Mouse (Mus musculus): ENCODE results near the gene Klk15. TPM values are rescaled to one million over a fixed set of nuclear protein-coding genes. Genes with fewer than 3 reads are reported as not detected.
"Not testable (repeated sequence)": the region's sequence is repeated elsewhere in the genome, so short reads cannot be mapped to it uniquely, and the experiment has no call there.

Klk15 gene
- not detected for total RNA-seq (2022)

GRCm38 (mm10) chr7:43933440-43933839 lies at the start of gene Klk15:
Klk15 (plus strand) TSS chr7:43933740.
- DNase-seq (ENCODE audit: low spot score): no peak

GRCm38 (mm10) chr7:43891365-43891764 lies 42.2 kb upstream of the Klk15 start:
- no peak for DNase-seq (ENCODE audit: low spot score)

GRCm38 (mm10) chr7:43891788-43892187 lies 41.8 kb upstream of the Klk15 start:
- DNase-seq (ENCODE audit: low spot score): no peak

GRCm38 (mm10) chr7:43894836-43895235 lies 38.7 kb upstream of the Klk15 start:
- peak; percentile 87 for DNase-seq (ENCODE audit: low spot score)

GRCm38 (mm10) chr7:43914821-43915220 lies 18.7 kb upstream of the Klk15 start:
- no peak for DNase-seq (ENCODE audit: low spot score)

- DNase-seq (ENCODE audit: low spot score): no peak
Measured at GRCm38 (mm10) chr7:43918426-43918825, 15.1 kb upstream of the Klk15 start.

GRCm38 (mm10) chr7:43918871-43919270 lies 14.7 kb upstream of the Klk15 start:
- no peak for DNase-seq (ENCODE audit: low spot score)

- peak; percentile 45 for DNase-seq (ENCODE audit: low spot score)
Measured at GRCm38 (mm10) chr7:43919559-43920451, 13.7 kb upstream of the Klk15 start.

GRCm38 (mm10) chr7:43920582-43920981 lies 13.0 kb upstream of the Klk15 start:
- DNase-seq (ENCODE audit: low spot score): no peak

- no peak for DNase-seq (ENCODE audit: low spot score)
Measured at GRCm38 (mm10) chr7:43921087-43921486, 12.5 kb upstream of the Klk15 start.

GRCm38 (mm10) chr7:43921941-43922340 lies 11.6 kb upstream of the Klk15 start:
- no peak for DNase-seq (ENCODE audit: low spot score)

GRCm38 (mm10) chr7:43925985-43926384 lies 7.6 kb upstream of the Klk15 start:
- no peak for DNase-seq (ENCODE audit: low spot score)

- DNase-seq (ENCODE audit: low spot score): no peak
Measured at GRCm38 (mm10) chr7:43928521-43928920, 5.0 kb upstream of the Klk15 start.

- DNase-seq (ENCODE audit: low spot score): no peak
Measured at GRCm38 (mm10) chr7:43932337-43932736, 1.2 kb upstream of the Klk15 start.

GRCm38 (mm10) chr7:43934747-43935146 lies 1.2 kb downstream of the Klk15 start:
- no peak for DNase-seq (ENCODE audit: low spot score)

GRCm38 (mm10) chr7:43936551-43936950 lies 3.0 kb downstream of the Klk15 start:
- DNase-seq (ENCODE audit: low spot score): no peak

GRCm38 (mm10) chr7:43942293-43942692 lies 8.8 kb downstream of the Klk15 start:
- DNase-seq (ENCODE audit: low spot score): not testable (repeated sequence)

- no peak for DNase-seq (ENCODE audit: low spot score)
Measured at GRCm38 (mm10) chr7:43944727-43945264, 11.3 kb downstream of the Klk15 start.

GRCm38 (mm10) chr7:43950364-43950763 lies 16.8 kb downstream of the Klk15 start, which contains the start of gene Klk1b8:
Klk1b8 (plus strand) TSS chr7:43950664.
- no peak for DNase-seq (ENCODE audit: low spot score)

- no peak for DNase-seq (ENCODE audit: low spot score)
Measured at GRCm38 (mm10) chr7:43952703-43953102, 19.2 kb downstream of the Klk15 start.

GRCm38 (mm10) chr7:43966451-43966850 lies 32.9 kb downstream of the Klk15 start, which contains the start of gene Klk1b1:
Klk1b1 (plus strand) TSS chr7:43966751.
- DNase-seq (ENCODE audit: low spot score): no peak

- DNase-seq (ENCODE audit: low spot score): no peak
Measured at GRCm38 (mm10) chr7:43967058-43967457, 33.5 kb downstream of the Klk15 start.

- DNase-seq (ENCODE audit: low spot score): no peak
Measured at GRCm38 (mm10) chr7:43967612-43968011, 34.1 kb downstream of the Klk15 start.

Data from heart, adult 8-10 months (tissue).